Mouse (Mus musculus): ENCODE measurements around the gene Spata31d1a. TPM values are rescaled to one million over a fixed set of nuclear protein-coding genes. Genes with fewer than 3 reads are reported as not detected.
"Not testable (repeated sequence)": the region's sequence is repeated elsewhere in the genome, so short reads cannot be mapped to it uniquely, and the experiment has no call there.

Spata31d1a gene
- total and polyA plus RNA-seq, 3 experiments = 0.14 TPM; not detected in 2

DNA sequence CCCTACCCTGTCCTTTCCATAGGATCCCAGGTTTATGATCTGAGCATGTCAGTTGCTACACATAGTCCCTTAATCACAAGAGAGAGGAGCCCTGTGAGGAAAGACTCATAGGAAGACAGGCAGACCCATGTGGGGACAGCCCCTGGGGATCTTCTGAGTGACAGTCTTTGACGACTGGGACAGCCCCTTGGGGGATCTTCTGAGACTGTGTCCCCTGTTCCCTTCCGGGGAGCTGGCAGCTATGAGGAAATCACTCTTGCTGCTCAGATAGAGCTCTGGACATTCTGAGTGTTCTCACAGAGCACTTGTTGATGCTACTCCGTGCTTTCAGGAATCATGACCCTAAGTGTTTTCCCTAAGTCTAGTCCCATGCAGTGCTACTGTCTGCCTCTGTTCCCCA, 3.6 kb upstream of the Spata31d1a start:
- 51% methylated on average over 3 of the region's 3 CpGs for WGBS
- Histone ChIP-seq H3K79me2 (replicated peaks; ENCODE audit: control insufficient read depth, insufficient read depth, low read length) (no peaks in the 10 kb centered on the region), H3K4me3 (no peak overlapping the region), H3K27me3 (ENCODE audit: control insufficient read depth, insufficient read depth, low read length) (no peaks in the 10 kb centered on the region), H3K27ac (no peak overlapping the region), H3K36me3 (ENCODE audit: control insufficient read depth, insufficient read depth, low read length) (no peaks in the 10 kb centered on the region), H3K9ac (ENCODE audit: low read depth, low read length) (no peak overlapping the region), H3K4me1 (ENCODE audit: control insufficient read depth, insufficient read depth, low read length) (no peaks in the 10 kb centered on the region)
- TF ChIP-seq EP300 (IDR thresholded peaks at IDR 0.05; ENCODE audit: insufficient read depth, low read depth, low read length) (no peak), CTCF (IDR thresholded peaks at IDR 0.05) (no peak), POLR2A (IDR thresholded peaks at IDR 0.05; ENCODE audit: insufficient read depth, low read depth, low read length) (no peak)
- intact Hi-C loops (cut with DNase I) = no loop called here
- no peak for DNase-seq

- H3K36me3 ChIP-seq (ENCODE audit: control insufficient read depth, insufficient read depth, low read length); H3K27me3 ChIP-seq (ENCODE audit: control insufficient read depth, insufficient read depth, low read length); H3K27ac ChIP-seq; H3K4me3 ChIP-seq; H3K79me2 ChIP-seq (replicated peaks; ENCODE audit: control insufficient read depth, insufficient read depth, low read length); intact Hi-C loops (cut with DNase I); DNase-seq; H3K9ac ChIP-seq (ENCODE audit: low read depth, low read length); H3K4me1 ChIP-seq (ENCODE audit: control insufficient read depth, insufficient read depth, low read length): not testable (repeated sequence)
- 65% methylated on average over 3 of the region's 3 CpGs for WGBS
Observed at GRCm38 (mm10) chr13:59711984-59712383, 1.9 kb upstream of the Spata31d1a start, which contains the start of gene Spata31d1b. Gene Spata31d1b (plus strand): TSS chr13:59712284.

DNA sequence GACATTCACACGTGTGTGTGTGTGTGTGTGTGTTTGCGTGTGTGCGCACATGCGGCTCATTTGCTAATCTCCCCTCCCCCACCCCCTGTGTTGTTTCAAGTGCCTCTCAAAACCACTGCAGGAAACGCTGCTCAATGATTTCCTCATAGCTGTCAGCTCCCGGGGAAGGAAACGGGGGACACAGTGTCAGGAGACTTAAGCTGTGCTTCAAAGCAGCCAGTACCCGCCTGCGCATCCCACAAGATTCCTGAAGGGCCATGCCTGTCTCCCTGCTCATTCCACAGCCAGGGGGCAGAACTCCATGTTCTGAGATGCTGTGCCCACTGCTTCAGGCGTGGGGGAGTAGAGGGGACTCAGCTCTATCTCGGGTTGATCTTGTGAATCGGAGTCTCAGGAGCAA, 5.6 kb downstream of the Spata31d1a start:
- Histone ChIP-seq H3K4me3 (no peak overlapping the region), H3K27me3 (ENCODE audit: control insufficient read depth, insufficient read depth, low read length) (no peaks in the 10 kb centered on the region), H3K79me2 (replicated peaks; ENCODE audit: control insufficient read depth, insufficient read depth, low read length) (no peaks in the 10 kb centered on the region), H3K27ac (no peak overlapping the region), H3K9ac (ENCODE audit: low read depth, low read length) (0 out of 2 replicates have a peak overlapping the region, but pooled peaks have one; percentile 3), H3K36me3 (ENCODE audit: control insufficient read depth, insufficient read depth, low read length) (no peaks in the 10 kb centered on the region), H3K4me1 (ENCODE audit: control insufficient read depth, insufficient read depth, low read length) (peaks cover 1% of the 10 kb centered on the region; the same call in 1 of the 2 replicates)
- intact Hi-C loops (cut with DNase I) = no loop called here
- DNase-seq = peak in 1 of 2 experiments; percentile 13
- WGBS = 19% methylated on average over 12 of the region's 12 CpGs
- TF ChIP-seq EP300 (IDR thresholded peaks at IDR 0.05; ENCODE audit: insufficient read depth, low read depth, low read length) (0 out of 2 replicates have a peak, but pooled peaks have one; percentile 10), CTCF (IDR thresholded peaks at IDR 0.05) (peak; percentile 57), POLR2A (IDR thresholded peaks at IDR 0.05; ENCODE audit: insufficient read depth, low read depth, low read length) (no peak)

GRCm38 (mm10) chr13:59703514-59703913, 6.6 kb downstream of the Spata31d1a start:
- Histone ChIP-seq H3K36me3 (ENCODE audit: control insufficient read depth, insufficient read depth, low read length) (no peaks in the 10 kb centered on the region), H3K4me1 (ENCODE audit: control insufficient read depth, insufficient read depth, low read length) (peaks cover 1% of the 10 kb centered on the region; the same call in 1 of the 2 replicates), H3K4me3 (no peak overlapping the region), H3K79me2 (replicated peaks; ENCODE audit: control insufficient read depth, insufficient read depth, low read length) (no peaks in the 10 kb centered on the region), H3K9ac (ENCODE audit: low read depth, low read length) (no peak overlapping the region), H3K27me3 (ENCODE audit: control insufficient read depth, insufficient read depth, low read length) (no peaks in the 10 kb centered on the region), H3K27ac (no peak overlapping the region)
- WGBS = 60% methylated on average over 12 of the region's 12 CpGs
- intact Hi-C loops (cut with DNase I) = no loop called here
- DNase-seq = no peak
- TF ChIP-seq EP300 (IDR thresholded peaks at IDR 0.05; ENCODE audit: insufficient read depth, low read depth, low read length) = no peak
- TF ChIP-seq CTCF (IDR thresholded peaks at IDR 0.05) = no peak
- TF ChIP-seq POLR2A (IDR thresholded peaks at IDR 0.05; ENCODE audit: insufficient read depth, low read depth, low read length) = no peak

- H3K4me3 ChIP-seq; DNase-seq; H3K36me3 ChIP-seq (ENCODE audit: control insufficient read depth, insufficient read depth, low read length); H3K4me1 ChIP-seq (ENCODE audit: control insufficient read depth, insufficient read depth, low read length); H3K9ac ChIP-seq (ENCODE audit: low read depth, low read length); H3K27me3 ChIP-seq (ENCODE audit: control insufficient read depth, insufficient read depth, low read length); H3K79me2 ChIP-seq (replicated peaks; ENCODE audit: control insufficient read depth, insufficient read depth, low read length); H3K27ac ChIP-seq; intact Hi-C loops (cut with DNase I): not testable (repeated sequence)
- WGBS = 41% methylated on average over 1 of the region's 1 CpGs
Observed at GRCm38 (mm10) chr13:59700137-59700536, 10.0 kb downstream of the Spata31d1a start.

GRCm38 (mm10) chr13:59699131-59699530, 11.0 kb downstream of the Spata31d1a start:
- Histone ChIP-seq H3K79me2 (replicated peaks; ENCODE audit: control insufficient read depth, insufficient read depth, low read length) (no peaks in the 10 kb centered on the region), H3K27me3 (ENCODE audit: control insufficient read depth, insufficient read depth, low read length) (no peaks in the 10 kb centered on the region), H3K4me3 (no peak overlapping the region), H3K4me1 (ENCODE audit: control insufficient read depth, insufficient read depth, low read length) (peaks cover under 1% of the 10 kb centered on the region; the same call in 1 of the 2 replicates), H3K9ac (ENCODE audit: low read depth, low read length) (no peak overlapping the region), H3K27ac (no peak overlapping the region), H3K36me3 (ENCODE audit: control insufficient read depth, insufficient read depth, low read length) (no peaks in the 10 kb centered on the region)
- no peak for TF ChIP-seq EP300 (IDR thresholded peaks at IDR 0.05; ENCODE audit: insufficient read depth, low read depth, low read length)
- no peak for TF ChIP-seq POLR2A (IDR thresholded peaks at IDR 0.05; ENCODE audit: insufficient read depth, low read depth, low read length)
- TF ChIP-seq CTCF (IDR thresholded peaks at IDR 0.05) = no peak
- DNase-seq = no peak
- WGBS = 94% methylated on average over 8 of the region's 8 CpGs
- intact Hi-C loops (cut with DNase I) = no loop called here

Measured in heart, adult 2 months (tissue).